Mouse (Mus musculus): ENCODE measurements around the gene Tmem69.

Gene Tmem69

GRCm38 (mm10) chr4:116555413-116556300 lies at the start of gene Tmem69:
Gene Tmem69, minus strand, starts transcription at chr4:116555936.
- peak; percentile 94 for DNase-seq (ENCODE audit: low read depth, low spot score)

- peak; percentile 98 for DNase-seq (ENCODE audit: low read depth, low spot score)
Measured at GRCm38 (mm10) chr4:116596978-116597881, 41.5 kb upstream of the Tmem69 start.

- DNase-seq (ENCODE audit: low read depth, low spot score): peak; percentile 12
Measured at GRCm38 (mm10) chr4:116596379-116596778, 40.6 kb upstream of the Tmem69 start, which contains the start of gene Ccdc17. Gene Ccdc17, plus strand, starts transcription at chr4:116596654.

GRCm38 (mm10) chr4:116595793-116596192 lies 40.1 kb upstream of the Tmem69 start:
- DNase-seq (ENCODE audit: low read depth, low spot score): no peak

GRCm38 (mm10) chr4:116558151-116558882 lies 2.6 kb upstream of the Tmem69 start:
- no peak for DNase-seq (ENCODE audit: low read depth, low spot score)

GRCm38 (mm10) chr4:116557306-116558121 lies 1.8 kb upstream of the Tmem69 start, which contains the start of gene Gpbp1l1:
Gene Gpbp1l1, plus strand, starts transcription at chr4:116557658.
- DNase-seq (ENCODE audit: low read depth, low spot score): peak; percentile 98

- DNase-seq (ENCODE audit: low read depth, low spot score): peak; percentile 97
Measured at GRCm38 (mm10) chr4:116556561-116557305, 997 bp upstream of the Tmem69 start.

GRCm38 (mm10) chr4:116553035-116553434 lies 2.7 kb downstream of the Tmem69 start:
- no peak for DNase-seq (ENCODE audit: low read depth, low spot score)

- no peak for DNase-seq (ENCODE audit: low read depth, low spot score)
Measured at GRCm38 (mm10) chr4:116550432-116550831, 5.3 kb downstream of the Tmem69 start.

GRCm38 (mm10) chr4:116537737-116538136 lies 18.0 kb downstream of the Tmem69 start:
- DNase-seq (ENCODE audit: low read depth, low spot score): no peak

- no peak for DNase-seq (ENCODE audit: low read depth, low spot score)
Measured at GRCm38 (mm10) chr4:116536351-116536750, 19.4 kb downstream of the Tmem69 start.

GRCm38 (mm10) chr4:116531109-116531508 lies 24.6 kb downstream of the Tmem69 start:
- DNase-seq (ENCODE audit: low read depth, low spot score): no peak

GRCm38 (mm10) chr4:116507425-116508218 lies 48.1 kb downstream of the Tmem69 start, which contains the start of gene Ipp:
Gene Ipp, plus strand, starts transcription at chr4:116507549.
- peak; percentile 98 for DNase-seq (ENCODE audit: low read depth, low spot score)

GRCm38 (mm10) chr4:116506886-116507424 lies 48.8 kb downstream of the Tmem69 start:
- no peak for DNase-seq (ENCODE audit: low read depth, low spot score)

All from brain, adult 2 months (tissue).